Mouse (Mus musculus): Measurements from ENCODE around the gene Gcn1l1. TPM values are rescaled to one million over a fixed set of nuclear protein-coding genes. Genes with fewer than 3 reads are reported as not detected.

The Gcn1l1 gene
- total RNA-seq, 2 experiments from 2014 or later, result 43.1 to 49.5 TPM

DNA sequence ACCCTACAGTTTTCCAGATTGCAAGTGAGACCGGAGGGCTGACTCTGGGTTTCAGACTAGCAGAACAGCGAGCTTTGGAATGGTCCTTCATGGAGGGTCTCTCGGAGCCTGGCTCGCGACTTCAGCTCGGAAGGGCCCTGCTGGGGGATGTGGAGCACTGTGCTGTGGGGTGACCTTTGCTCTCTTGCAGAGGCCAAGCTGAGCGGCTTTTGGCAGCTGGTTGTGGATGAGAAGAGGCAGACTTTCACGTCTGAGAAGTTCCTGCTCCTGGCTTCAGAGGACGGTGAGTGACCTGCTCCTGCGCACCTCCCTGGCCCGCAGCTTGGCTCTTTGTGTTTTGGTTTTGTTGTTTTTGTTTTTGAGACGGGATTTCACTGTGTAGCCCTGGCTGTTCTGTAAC is 20.6 kb downstream of the Gcn1l1 start:
- intact Hi-C loops (cut with DNase I), result no loop called here
- no peak for DNase-seq

GRCm38 (mm10) chr5:115586166-115586565 is 21.1 kb downstream of the Gcn1l1 start:
- no peak for DNase-seq

GRCm38 (mm10) chr5:115586780-115587179 is 21.7 kb downstream of the Gcn1l1 start:
- intact Hi-C loops (cut with DNase I), result no loop called here
- no peak for DNase-seq

More at GRCm38 (mm10) chr5:115586166-115586565, 21.1 kb downstream of the Gcn1l1 start:
- intact Hi-C loops (cut with DNase I), result no loop called here

GRCm38 (mm10) chr5:115591028-115591427 is 26.0 kb downstream of the Gcn1l1 start:
- intact Hi-C loops (cut with DNase I), result no loop called here

GRCm38 (mm10) chr5:115591506-115591905 is 26.5 kb downstream of the Gcn1l1 start:
- intact Hi-C loops (cut with DNase I), result no loop called here
- DNase-seq, result no peak

More at GRCm38 (mm10) chr5:115591028-115591427, 26.0 kb downstream of the Gcn1l1 start:
- no peak for DNase-seq

- intact Hi-C loops (cut with DNase I), result no loop called here
- no peak for DNase-seq
These were observed 38.5 kb downstream of the Gcn1l1 start for GRCm38 (mm10) chr5:115603561-115603960.

DNA sequence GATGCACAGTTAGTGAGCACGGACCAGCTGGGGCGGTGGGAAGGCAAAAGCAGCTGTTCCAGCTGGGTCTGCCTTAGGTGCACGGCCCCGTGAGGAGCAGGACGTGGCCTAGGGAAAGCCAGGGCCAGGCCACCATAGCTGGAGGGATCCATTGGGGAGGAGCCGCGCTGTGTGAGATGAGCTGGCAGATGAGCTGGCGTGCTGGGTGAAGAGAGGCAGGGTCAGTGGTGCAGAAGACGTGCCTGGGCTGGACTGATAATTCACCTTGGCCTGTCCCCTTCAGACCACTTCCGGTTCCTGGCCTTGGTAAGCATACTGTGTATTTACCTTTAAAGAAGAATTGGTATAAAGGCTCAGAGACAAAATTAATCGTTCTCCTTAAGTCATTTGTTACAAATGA is 46.5 kb downstream of the Gcn1l1 start:
- no peak for DNase-seq
- intact Hi-C loops (cut with DNase I), result no loop called here

- no peak for DNase-seq
- intact Hi-C loops (cut with DNase I), result no loop called here
These were observed 48.3 kb downstream of the Gcn1l1 start for GRCm38 (mm10) chr5:115613332-115613731.

- intact Hi-C loops (cut with DNase I), result no loop called here
- peak; percentile 54 to 68 for DNase-seq
These were observed 49.9 kb downstream of the Gcn1l1 start for GRCm38 (mm10) chr5:115614948-115615347.

DNA sequence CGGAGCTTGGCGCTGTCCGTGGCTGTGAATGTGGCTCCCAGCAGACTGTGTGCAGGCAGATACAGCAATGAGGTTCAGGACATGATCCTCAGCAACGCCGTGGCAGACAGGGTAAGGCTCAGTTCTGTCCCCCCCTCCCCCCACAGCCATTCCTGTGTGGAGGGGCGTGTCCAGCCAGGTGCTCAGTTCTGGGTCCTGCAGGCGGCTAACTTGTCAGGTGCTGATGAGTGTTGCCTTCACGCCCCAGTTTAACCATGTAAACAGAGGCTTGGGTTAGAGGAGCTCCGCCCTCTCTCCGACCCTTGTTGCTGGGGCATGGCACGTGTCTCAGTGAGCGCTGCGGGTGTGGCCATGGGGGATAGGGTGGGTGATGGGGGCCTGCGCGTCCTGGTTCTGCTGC is 54.6 kb downstream of the Gcn1l1 start:
- intact Hi-C loops (cut with DNase I), result no loop called here
- DNase-seq, result no peak

- DNase-seq, result no peak
- intact Hi-C loops (cut with DNase I), result no loop called here
These were observed 57.6 kb downstream of the Gcn1l1 start for GRCm38 (mm10) chr5:115622686-115623085.

DNA sequence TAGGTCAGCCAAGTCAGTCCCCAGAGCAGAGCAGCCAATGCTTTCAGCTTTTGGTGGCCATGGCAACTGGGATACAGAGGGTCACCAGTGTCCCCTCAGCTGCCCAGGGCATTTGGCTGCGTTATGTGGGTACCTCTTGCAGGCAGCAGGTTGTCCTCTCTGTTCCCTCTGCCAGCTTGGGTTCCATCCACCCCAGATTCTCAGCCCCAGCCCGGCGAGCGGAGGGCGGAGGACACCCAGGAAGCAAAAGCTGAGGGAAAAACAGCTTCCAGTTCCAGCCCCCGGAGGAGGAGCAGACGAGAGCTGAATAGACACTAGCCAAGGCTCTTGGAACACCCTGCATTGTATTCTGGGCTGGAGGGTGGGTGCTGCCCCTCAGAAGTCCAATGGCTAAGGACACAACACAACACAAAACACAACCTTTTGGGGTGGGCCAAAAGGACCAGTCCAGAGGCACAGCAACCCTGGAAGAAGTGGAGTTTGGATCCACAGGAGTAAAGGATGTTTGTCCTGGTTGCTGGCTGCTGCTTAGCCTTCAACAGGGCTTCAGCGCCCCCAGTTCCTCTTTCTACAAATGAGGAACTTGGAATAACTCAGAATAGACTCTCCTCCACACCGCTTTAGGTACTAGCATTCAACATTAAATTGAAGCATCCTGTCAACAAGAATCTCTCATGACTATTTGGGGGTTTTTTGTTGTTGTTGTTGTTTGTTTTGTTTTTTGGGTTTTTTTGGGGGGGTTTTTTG is 58.8 kb downstream of the Gcn1l1 start:
- peak in 1 of 2 experiments; percentile 40 for DNase-seq
- intact Hi-C loops (cut with DNase I), result no loop called here

DNA sequence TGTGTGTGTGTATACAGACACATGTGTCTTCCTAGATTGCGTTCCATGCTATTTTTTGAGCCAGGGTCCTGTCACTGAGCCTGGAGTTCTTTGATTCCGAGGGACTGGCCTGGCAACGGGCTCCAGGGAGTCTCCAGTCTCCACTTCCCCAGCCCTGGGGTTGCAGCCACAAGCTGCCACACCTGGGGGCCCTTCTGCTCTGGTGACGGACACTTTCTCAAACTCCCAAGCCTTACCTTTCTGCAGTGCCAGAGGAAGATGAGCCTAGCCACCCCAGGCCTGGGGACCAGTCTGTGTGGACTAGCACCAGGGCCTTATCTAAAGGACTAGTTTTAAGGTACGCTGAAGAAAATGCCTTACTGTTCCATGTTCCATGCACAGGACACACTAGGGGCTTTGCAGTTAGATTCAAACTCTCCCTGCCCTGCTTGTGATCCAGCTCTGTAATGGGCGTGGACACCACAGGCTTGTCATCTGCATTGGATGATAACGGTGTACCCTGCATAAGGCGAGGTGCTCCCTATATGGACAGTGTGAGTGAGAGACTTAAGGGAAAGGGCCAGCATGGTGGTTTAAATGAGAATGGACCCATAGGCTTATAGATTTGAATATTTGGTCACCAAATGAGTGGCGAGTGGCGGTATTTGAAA is 61.3 kb downstream of the Gcn1l1 start:
- DNase-seq, result no peak
- intact Hi-C loops (cut with DNase I), result no loop called here

DNA sequence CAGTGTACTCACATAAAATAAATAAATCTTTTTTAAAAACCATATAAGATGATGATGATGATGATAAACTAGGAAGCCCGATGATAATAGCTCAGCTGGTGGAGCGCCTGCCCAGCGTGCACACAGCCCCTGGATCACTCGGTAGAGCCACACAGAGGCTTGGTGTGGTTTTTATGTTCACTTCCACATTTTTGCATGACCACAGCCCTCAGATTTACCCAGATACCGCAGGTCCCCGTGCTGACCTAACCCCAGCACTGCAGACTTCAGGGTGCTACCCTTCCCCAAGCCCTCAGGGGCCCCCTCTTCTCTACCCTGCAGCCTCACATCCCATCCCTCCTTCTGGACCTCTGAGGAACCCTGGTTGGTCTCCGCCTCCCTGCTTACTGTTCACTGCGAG is 63.0 kb downstream of the Gcn1l1 start:
- DNase-seq, result no peak
- intact Hi-C loops (cut with DNase I), result no loop called here

GRCm38 (mm10) chr5:115629672-115630071 is 64.6 kb downstream of the Gcn1l1 start:
- DNase-seq, result no peak
- intact Hi-C loops (cut with DNase I), result no loop called here

DNA sequence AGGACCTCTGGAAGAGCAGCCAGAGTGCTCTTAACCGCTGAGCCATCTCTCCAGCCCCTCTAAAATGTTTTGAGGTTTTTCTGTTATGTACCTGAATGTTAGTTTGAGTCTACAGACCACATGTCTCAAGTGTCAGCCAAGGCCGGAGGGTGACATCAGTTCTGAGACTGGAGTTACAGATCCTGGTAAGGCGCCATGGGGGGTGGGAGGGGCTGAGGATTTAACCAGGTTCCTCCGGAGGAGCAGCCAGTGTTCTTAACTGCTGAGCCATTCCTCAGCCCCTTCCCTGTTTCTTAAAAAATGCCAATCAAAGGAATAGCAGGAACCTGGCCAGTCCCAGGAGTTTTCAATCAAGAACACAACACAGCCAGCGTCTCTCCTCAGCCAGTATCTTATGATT is 65.2 kb downstream of the Gcn1l1 start:
- DNase-seq, result no peak
- intact Hi-C loops (cut with DNase I), result no loop called here

- intact Hi-C loops (cut with DNase I), result no loop called here
- peak; percentile 95 to 97 for DNase-seq
These were observed 66.7 kb downstream of the Gcn1l1 start, which contains the start of gene Rab35 for GRCm38 (mm10) chr5:115631505-115632357. Gene Rab35 (plus strand): TSS chr5:115631908.

GRCm38 (mm10) chr5:115632358-115632714 is 67.3 kb downstream of the Gcn1l1 start:
- peak; percentile 39 to 50 for DNase-seq
- intact Hi-C loops (cut with DNase I), result no loop called here

DNA sequence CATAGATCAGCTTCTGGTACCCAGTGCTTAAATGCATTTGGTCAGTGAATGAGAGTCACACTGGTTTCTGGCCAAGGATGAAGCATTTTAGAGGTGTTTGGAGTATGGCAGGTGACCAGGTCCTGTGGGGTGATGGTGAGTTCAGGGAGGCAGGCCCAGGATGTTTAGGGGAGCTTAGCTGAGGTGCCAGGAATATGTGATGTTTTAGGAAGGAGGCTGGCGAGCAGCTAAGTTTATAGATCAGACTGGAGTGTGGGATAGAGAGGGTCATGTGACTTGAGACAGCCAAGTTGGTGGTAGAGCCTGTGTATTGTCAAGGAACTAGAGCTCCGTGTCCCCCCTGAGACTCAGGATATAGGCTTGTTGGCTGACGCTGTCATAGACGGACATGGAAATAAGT is 68.0 kb downstream of the Gcn1l1 start:
- DNase-seq, result no peak
- intact Hi-C loops (cut with DNase I), result no loop called here

GRCm38 (mm10) chr5:115634046-115634445 is 69.0 kb downstream of the Gcn1l1 start:
- intact Hi-C loops (cut with DNase I), result loop anchor here (2.0 kb wide), 1 partner anchor 19 kb away; no protein-coding TSS in a partner anchor
- no peak for DNase-seq

- intact Hi-C loops (cut with DNase I), result loop anchor here (2.0 kb wide), 1 partner anchor 17 kb away; no protein-coding TSS in a partner anchor
- DNase-seq, result no peak
These were observed 70.5 kb downstream of the Gcn1l1 start for GRCm38 (mm10) chr5:115635536-115635935.
